Mouse (Mus musculus): ENCODE results near the gene Tpcn2. TPM values are rescaled to one million over a fixed set of nuclear protein-coding genes. Genes with fewer than 3 reads are reported as not detected.

The Tpcn2 gene
- polyA plus RNA-seq, 1 experiment from 2014 or later: 2.4 TPM

GRCm38 (mm10) chr7:145208006-145208405, 75.8 kb downstream of the Tpcn2 start, which contains the start of gene 1810010D01Rik:
TSS of gene 1810010D01Rik (minus strand) at chr7:145208119.
- H3K27me3 ChIP-seq (ENCODE audit: control insufficient read depth, insufficient read depth, low read length): no peaks in the 10 kb centered on the region
- H3K36me3 ChIP-seq (ENCODE audit: control insufficient read depth, insufficient read depth, low read length): no peaks in the 10 kb centered on the region
- H3K4me3 ChIP-seq (ENCODE audit: low read depth, low read length): no peak within 1 kb of the TSS
- no peak for DNase-seq (ENCODE audit: low spot score)
- H3K9me3 ChIP-seq (ENCODE audit: control insufficient read depth, low read length): no peaks in the 10 kb centered on the region
- 92% methylated on average over 4 of the region's 4 CpGs for WGBS
- peak within 1 kb of the TSS; percentile 100 for H3K27ac ChIP-seq (ENCODE audit: low read depth, low read length)
- H3K9ac ChIP-seq (ENCODE audit: low read length): peak within 1 kb of the TSS; percentile 62; the same call in 1 of the 2 replicates
- ATAC-seq (replicated peaks; ENCODE audit: low FRiP score): no peak
- peaks cover 46% of the 10 kb centered on the region for H3K4me1 ChIP-seq (replicated peaks; ENCODE audit: control insufficient read depth, insufficient read depth, low read length)
- H3K4me2 ChIP-seq (ENCODE audit: low read depth, low read length, severe bottlenecking): 0 out of 2 replicates have a peak within 1 kb of the TSS, but pooled peaks have one; percentile 31

GRCm38 (mm10) chr7:145206801-145207200, 77.0 kb downstream of the Tpcn2 start:
- Histone ChIP-seq H3K27me3 (ENCODE audit: control insufficient read depth, insufficient read depth, low read length) (no peaks in the 10 kb centered on the region), H3K9me3 (ENCODE audit: control insufficient read depth, low read length) (no peaks in the 10 kb centered on the region), H3K9ac (ENCODE audit: low read length) (peak overlapping the region; percentile 62), H3K4me3 (ENCODE audit: low read depth, low read length) (no peak overlapping the region), H3K4me2 (ENCODE audit: low read depth, low read length, severe bottlenecking) (peak overlapping the region; percentile 31; the same call in 1 of the 2 replicates), H3K36me3 (ENCODE audit: control insufficient read depth, insufficient read depth, low read length) (no peaks in the 10 kb centered on the region), H3K27ac (ENCODE audit: low read depth, low read length) (peak overlapping the region; percentile 100), H3K4me1 (replicated peaks; ENCODE audit: control insufficient read depth, insufficient read depth, low read length) (peaks cover 35% of the 10 kb centered on the region)
- ATAC-seq (replicated peaks; ENCODE audit: low FRiP score) (no peak), DNase-seq (ENCODE audit: low spot score) (peak; percentile 61)
- WGBS: 40% methylated on average over 6 of the region's 6 CpGs

GRCm38 (mm10) chr7:145206056-145206610, 77.7 kb downstream of the Tpcn2 start:
- no peaks in the 10 kb centered on the region for H3K36me3 ChIP-seq (ENCODE audit: control insufficient read depth, insufficient read depth, low read length)
- ATAC-seq (replicated peaks; ENCODE audit: low FRiP score): peak; percentile 95
- H3K4me1 ChIP-seq (replicated peaks; ENCODE audit: control insufficient read depth, insufficient read depth, low read length): peaks cover 31% of the 10 kb centered on the region
- no peaks in the 10 kb centered on the region for H3K27me3 ChIP-seq (ENCODE audit: control insufficient read depth, insufficient read depth, low read length)
- WGBS: under 1% methylated on average over 34 of the region's 34 CpGs
- H3K4me3 ChIP-seq (ENCODE audit: low read depth, low read length): no peak overlapping the region
- peaks cover 2% of the 10 kb centered on the region; the same call in 1 of the 2 replicates for H3K9me3 ChIP-seq (ENCODE audit: control insufficient read depth, low read length)
- H3K9ac ChIP-seq (ENCODE audit: low read length): peak overlapping the region; percentile 62
- peak overlapping the region; percentile 100 for H3K27ac ChIP-seq (ENCODE audit: low read depth, low read length)
- peak; percentile 95 for DNase-seq (ENCODE audit: low spot score)
- H3K4me2 ChIP-seq (ENCODE audit: low read depth, low read length, severe bottlenecking): peak overlapping the region; percentile 31

GRCm38 (mm10) chr7:145205363-145205902, 78.4 kb downstream of the Tpcn2 start:
- Histone ChIP-seq H3K27me3 (ENCODE audit: control insufficient read depth, insufficient read depth, low read length) (no peaks in the 10 kb centered on the region), H3K4me2 (ENCODE audit: low read depth, low read length, severe bottlenecking) (peak overlapping the region; percentile 31; the same call in 1 of the 2 replicates), H3K27ac (ENCODE audit: low read depth, low read length) (peak overlapping the region; percentile 100), H3K4me1 (replicated peaks; ENCODE audit: control insufficient read depth, insufficient read depth, low read length) (peaks cover 25% of the 10 kb centered on the region), H3K4me3 (ENCODE audit: low read depth, low read length) (no peak overlapping the region), H3K9me3 (ENCODE audit: control insufficient read depth, low read length) (peaks cover 3% of the 10 kb centered on the region; the same call in 1 of the 2 replicates), H3K36me3 (ENCODE audit: control insufficient read depth, insufficient read depth, low read length) (no peaks in the 10 kb centered on the region), H3K9ac (ENCODE audit: low read length) (peak overlapping the region; percentile 62)
- 82% methylated on average over 4 of the region's 4 CpGs for WGBS
- DNase-seq (ENCODE audit: low spot score) (no peak), ATAC-seq (replicated peaks; ENCODE audit: low FRiP score) (peak; percentile 2; the same call in 1 of the 2 replicates)

GRCm38 (mm10) chr7:145199711-145200110, 84.1 kb downstream of the Tpcn2 start:
- no peak for ATAC-seq (replicated peaks; ENCODE audit: low FRiP score)
- 71% methylated on average over 2 of the region's 2 CpGs for WGBS

GRCm38 (mm10) chr7:145198223-145198714, 85.5 kb downstream of the Tpcn2 start:
- no peak overlapping the region for H3K4me2 ChIP-seq (ENCODE audit: low read depth, low read length, severe bottlenecking)
- DNase-seq (ENCODE audit: low spot score) (no peak), ATAC-seq (replicated peaks; ENCODE audit: low FRiP score) (no peak)
- peaks cover 2% of the 10 kb centered on the region; the same call in 1 of the 2 replicates for H3K4me1 ChIP-seq (replicated peaks; ENCODE audit: control insufficient read depth, insufficient read depth, low read length)
- H3K27me3 ChIP-seq (ENCODE audit: control insufficient read depth, insufficient read depth, low read length): no peaks in the 10 kb centered on the region
- H3K27ac ChIP-seq (ENCODE audit: low read depth, low read length): no peak overlapping the region
- H3K36me3 ChIP-seq (ENCODE audit: control insufficient read depth, insufficient read depth, low read length): no peaks in the 10 kb centered on the region
- no peak overlapping the region for H3K4me3 ChIP-seq (ENCODE audit: low read depth, low read length)
- peaks cover 3% of the 10 kb centered on the region; the same call in 1 of the 2 replicates for H3K9me3 ChIP-seq (ENCODE audit: control insufficient read depth, low read length)
- WGBS: 76% methylated on average over 4 of the region's 4 CpGs
- no peak overlapping the region for H3K9ac ChIP-seq (ENCODE audit: low read length)

More at GRCm38 (mm10) chr7:145199711-145200110, 84.1 kb downstream of the Tpcn2 start:
- Histone ChIP-seq H3K9me3 (ENCODE audit: control insufficient read depth, low read length) (peaks cover 3% of the 10 kb centered on the region; the same call in 1 of the 2 replicates), H3K4me1 (replicated peaks; ENCODE audit: control insufficient read depth, insufficient read depth, low read length) (peaks cover 2% of the 10 kb centered on the region; the same call in 1 of the 2 replicates), H3K27ac (ENCODE audit: low read depth, low read length) (no peak overlapping the region), H3K4me2 (ENCODE audit: low read depth, low read length, severe bottlenecking) (no peak overlapping the region), H3K4me3 (ENCODE audit: low read depth, low read length) (no peak overlapping the region), H3K27me3 (ENCODE audit: control insufficient read depth, insufficient read depth, low read length) (no peaks in the 10 kb centered on the region), H3K36me3 (ENCODE audit: control insufficient read depth, insufficient read depth, low read length) (no peaks in the 10 kb centered on the region), H3K9ac (ENCODE audit: low read length) (no peak overlapping the region)
- no peak for DNase-seq (ENCODE audit: low spot score)

GRCm38 (mm10) chr7:145197711-145198110, 86.1 kb downstream of the Tpcn2 start:
- Histone ChIP-seq H3K27ac (ENCODE audit: low read depth, low read length) (no peak overlapping the region), H3K4me3 (ENCODE audit: low read depth, low read length) (no peak overlapping the region), H3K4me1 (replicated peaks; ENCODE audit: control insufficient read depth, insufficient read depth, low read length) (peaks cover 2% of the 10 kb centered on the region; the same call in 1 of the 2 replicates), H3K9me3 (ENCODE audit: control insufficient read depth, low read length) (peaks cover 3% of the 10 kb centered on the region; the same call in 1 of the 2 replicates), H3K27me3 (ENCODE audit: control insufficient read depth, insufficient read depth, low read length) (no peaks in the 10 kb centered on the region), H3K9ac (ENCODE audit: low read length) (no peak overlapping the region), H3K36me3 (ENCODE audit: control insufficient read depth, insufficient read depth, low read length) (no peaks in the 10 kb centered on the region), H3K4me2 (ENCODE audit: low read depth, low read length, severe bottlenecking) (no peak overlapping the region)
- DNase-seq (ENCODE audit: low spot score) (no peak), ATAC-seq (replicated peaks; ENCODE audit: low FRiP score) (no peak)
- WGBS: 47% methylated on average over 3 of the region's 3 CpGs

- H3K27me3 ChIP-seq (ENCODE audit: control insufficient read depth, insufficient read depth, low read length): no peaks in the 10 kb centered on the region
- H3K36me3 ChIP-seq (ENCODE audit: control insufficient read depth, insufficient read depth, low read length): no peaks in the 10 kb centered on the region
- H3K27ac ChIP-seq (ENCODE audit: low read depth, low read length): no peak overlapping the region
- 85% methylated on average over 3 of the region's 3 CpGs for WGBS
- H3K9ac ChIP-seq (ENCODE audit: low read length): no peak overlapping the region
- DNase-seq (ENCODE audit: low spot score): no peak
- no peak overlapping the region for H3K4me3 ChIP-seq (ENCODE audit: low read depth, low read length)
- no peak overlapping the region for H3K4me2 ChIP-seq (ENCODE audit: low read depth, low read length, severe bottlenecking)
- peaks cover 3% of the 10 kb centered on the region; the same call in 1 of the 2 replicates for H3K9me3 ChIP-seq (ENCODE audit: control insufficient read depth, low read length)
- H3K4me1 ChIP-seq (replicated peaks; ENCODE audit: control insufficient read depth, insufficient read depth, low read length): peaks cover 2% of the 10 kb centered on the region; the same call in 1 of the 2 replicates
- no peak for ATAC-seq (replicated peaks; ENCODE audit: low FRiP score)
Measured at GRCm38 (mm10) chr7:145197042-145197441, 86.8 kb downstream of the Tpcn2 start.
